Mouse (Mus musculus): Measurements from ENCODE around the gene Cyp1a2.
A peak's percentile ranks its signal among the peaks of the same experiment; 100 is the strongest.

DNA sequence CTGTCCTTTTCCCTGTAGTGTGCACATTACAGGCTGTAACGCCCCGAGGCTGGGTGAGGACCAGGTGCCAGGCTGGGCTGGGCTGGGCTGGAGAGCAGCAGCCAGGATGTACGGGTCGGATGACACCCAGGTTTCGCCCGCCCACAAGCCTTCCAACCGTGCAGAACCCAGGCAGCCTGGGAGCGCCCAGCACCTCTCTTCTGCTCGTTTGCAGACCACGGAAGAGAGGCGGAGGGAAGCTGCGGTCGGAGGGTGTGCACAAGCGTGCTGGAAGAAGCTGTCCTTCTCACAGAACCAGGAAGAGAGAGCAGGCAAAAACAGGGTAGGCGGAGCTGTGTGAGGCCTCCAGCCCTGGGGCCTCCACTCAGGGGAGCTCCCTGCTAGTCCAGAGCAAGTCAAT, 43.1 kb downstream of the Cyp1a2 start:
- TF ChIP-seq POLR2A (IDR thresholded peaks at IDR 0.05; ENCODE audit: low read depth, low read length) = peak; percentile 58; the same call in 1 of the 2 replicates
- no peak for TF ChIP-seq USF1 (IDR thresholded peaks at IDR 0.05; ENCODE audit: low read depth, low read length)
- peak; percentile 96 for TF ChIP-seq ETS1 (conservative IDR thresholded peaks at IDR 0.05; ENCODE audit: low read depth, low read length)
- no peak; the same call in 1 of the 2 replicates for TF ChIP-seq RCOR1 (conservative IDR thresholded peaks at IDR 0.05; ENCODE audit: low read depth, low read length)
- TF ChIP-seq CTCF (conservative IDR thresholded peaks at IDR 0.05 in 1 of 2, IDR thresholded peaks at IDR 0.05 in 1 of 2; ENCODE audit: low read depth in 2 of 2, low read length in 2 of 2) = no peak
- TF ChIP-seq CHD1 (IDR thresholded peaks at IDR 0.05; ENCODE audit: low read depth, low read length) = no peak
- no peak for TF ChIP-seq E2F4 (IDR thresholded peaks at IDR 0.05; ENCODE audit: insufficient replicate concordance, low read depth, low read length)
- TF ChIP-seq MAFK (IDR thresholded peaks at IDR 0.05; ENCODE audit: insufficient replicate concordance, low read length) = 0 out of 2 replicates have a peak, but pooled peaks have one; percentile 43
- TF ChIP-seq USF2 (conservative IDR thresholded peaks at IDR 0.05; ENCODE audit: low read depth, low read length) = no peak
- TF ChIP-seq UBTF (IDR thresholded peaks at IDR 0.05; ENCODE audit: low read depth, low read length) = peak; percentile 73; the same call in 1 of the 2 replicates
- TF ChIP-seq BHLHE40 (IDR thresholded peaks at IDR 0.05; ENCODE audit: low read depth, low read length) = peak; percentile 98
- TF ChIP-seq EP300 (IDR thresholded peaks at IDR 0.05; ENCODE audit: low read length) = peak; percentile 73
- no peak for TF ChIP-seq ZC3H11A (IDR thresholded peaks at IDR 0.05; ENCODE audit: low read depth, low read length)
- no peak; the same call in 1 of the 2 replicates for TF ChIP-seq SMC3 (IDR thresholded peaks at IDR 0.05; ENCODE audit: low read depth, low read length)

Measured in CH12.LX (cell line).